Mouse (Mus musculus): ENCODE results near the gene Xpo4. TPM values are rescaled to one million over a fixed set of nuclear protein-coding genes. Genes with fewer than 3 reads are reported as not detected.

Xpo4 gene
- total and polyA plus RNA-seq, 2 experiments from 2014 or later = 6.5 to 26.0 TPM

DNA sequence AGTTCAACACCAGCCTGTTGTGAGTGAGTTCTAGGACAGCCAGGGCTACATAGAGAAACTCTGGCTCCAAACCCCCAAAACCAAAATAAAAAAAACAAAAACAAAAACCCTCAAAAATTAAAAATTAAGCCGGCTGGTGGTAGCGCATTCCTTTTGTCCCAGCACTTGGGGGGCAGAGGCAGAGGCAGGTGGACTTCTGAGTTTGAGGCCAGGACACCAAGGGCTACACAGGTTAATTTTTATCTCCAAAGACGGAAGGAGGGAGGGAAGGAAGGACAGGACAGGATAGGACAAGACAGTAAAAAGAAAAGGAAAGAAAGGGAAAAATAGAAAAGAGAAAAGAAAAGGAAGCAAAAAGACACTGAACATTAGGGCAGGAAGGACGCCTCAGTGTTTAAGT lies 17.5 kb upstream of the Xpo4 start:
- Histone ChIP-seq H3K27ac (ENCODE audit: low read depth) (no peak overlapping the region), H3K4me3 (ENCODE audit: low read depth, low read length) (no peak overlapping the region), H3K9ac (replicated peaks; ENCODE audit: low read depth, low read length) (no peak overlapping the region), H3K9me3 (replicated peaks; ENCODE audit: control insufficient read depth, low read length) (no peaks in the 10 kb centered on the region), H3K4me1 (ENCODE audit: control insufficient read depth, insufficient read depth) (no peaks in the 10 kb centered on the region), H3K27me3 (ENCODE audit: control insufficient read depth, insufficient read depth, low read length) (no peaks in the 10 kb centered on the region), H3K4me2 (ENCODE audit: low read depth, low read length) (no peak overlapping the region), H3K36me3 (replicated peaks; ENCODE audit: control insufficient read depth, insufficient read depth, low read length) (peaks cover 5% of the 10 kb centered on the region; the same call in 1 of the 2 replicates)
- no peak for TF ChIP-seq EP300 (IDR thresholded peaks at IDR 0.05; ENCODE audit: low read depth)
- no peak for TF ChIP-seq CTCF (IDR thresholded peaks at IDR 0.05; ENCODE audit: low read depth)
- 78% methylated on average over 4 of the region's 4 CpGs for WGBS
- ATAC-seq (ENCODE audit: insufficient read depth, low read depth) (no peak), DNase-seq (ENCODE audit: low spot score) (no peak)

DNA sequence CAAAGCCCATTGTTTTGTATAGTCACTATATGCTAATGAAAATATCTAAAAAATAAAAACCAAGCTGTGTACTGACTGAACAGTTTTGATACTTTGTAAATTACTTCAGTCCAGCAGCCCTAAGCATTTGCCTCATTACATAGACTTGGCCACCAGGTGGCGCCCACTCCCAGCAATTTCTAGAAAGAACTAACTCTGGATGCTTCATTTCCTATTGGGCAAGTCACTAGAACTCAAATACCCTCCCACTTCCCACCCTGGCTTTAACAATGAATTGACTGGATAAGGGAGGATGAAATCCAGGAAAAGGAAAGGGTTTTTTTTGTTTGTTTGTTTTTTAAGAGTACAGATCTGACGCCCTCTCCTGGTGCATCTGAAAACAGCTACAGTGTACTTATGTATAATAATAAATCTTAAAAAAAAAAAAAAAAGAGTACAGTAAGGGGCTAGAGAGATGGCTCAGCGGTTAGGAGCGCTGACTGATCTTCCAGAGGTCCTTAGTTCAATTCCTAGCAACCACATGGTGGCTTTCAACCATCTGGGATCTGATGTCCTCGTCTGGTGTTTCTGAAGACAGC lies 14.8 kb upstream of the Xpo4 start:
- no peaks in the 10 kb centered on the region for H3K9me3 ChIP-seq (replicated peaks; ENCODE audit: control insufficient read depth, low read length)
- WGBS = 39% methylated on average over 5 of the region's 5 CpGs
- TF ChIP-seq CTCF (IDR thresholded peaks at IDR 0.05; ENCODE audit: low read depth) = peak; percentile 85
- no peak for TF ChIP-seq EP300 (IDR thresholded peaks at IDR 0.05; ENCODE audit: low read depth)
- no peak overlapping the region for H3K9ac ChIP-seq (replicated peaks; ENCODE audit: low read depth, low read length)
- no peak overlapping the region for H3K4me3 ChIP-seq (ENCODE audit: low read depth, low read length)
- H3K4me2 ChIP-seq (ENCODE audit: low read depth, low read length) = no peak overlapping the region
- no peak overlapping the region for H3K27ac ChIP-seq (ENCODE audit: low read depth)
- DNase-seq (ENCODE audit: low spot score) (peak; percentile 92), ATAC-seq (ENCODE audit: insufficient read depth, low read depth) (peak; percentile 69)
- no peaks in the 10 kb centered on the region for H3K4me1 ChIP-seq (ENCODE audit: control insufficient read depth, insufficient read depth)
- H3K36me3 ChIP-seq (replicated peaks; ENCODE audit: control insufficient read depth, insufficient read depth, low read length) = no peaks in the 10 kb centered on the region
- no peaks in the 10 kb centered on the region for H3K27me3 ChIP-seq (ENCODE audit: control insufficient read depth, insufficient read depth, low read length)

DNA sequence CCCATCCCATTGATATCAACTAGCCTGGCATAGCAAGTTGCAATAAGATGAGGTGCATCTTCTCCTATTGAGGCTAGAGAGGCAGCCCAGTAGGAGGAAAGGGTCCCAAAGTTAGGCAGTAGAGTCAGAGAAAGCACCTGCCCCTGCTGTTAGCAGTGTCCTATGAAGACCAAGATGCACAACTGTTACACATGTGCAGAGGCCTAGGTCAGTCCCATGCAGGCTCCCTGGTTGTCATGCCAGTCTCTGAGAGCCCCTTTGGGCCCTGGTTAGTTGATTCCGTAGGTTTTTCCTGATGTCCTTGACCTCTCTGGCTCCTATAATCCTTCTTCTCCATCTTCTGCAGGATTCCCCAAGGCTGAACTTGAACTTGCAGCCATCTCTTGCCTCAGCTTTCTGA lies 14.3 kb upstream of the Xpo4 start:
- DNase-seq (ENCODE audit: low spot score) = no peak
- no peak for ATAC-seq (ENCODE audit: insufficient read depth, low read depth)
- TF ChIP-seq EP300 (IDR thresholded peaks at IDR 0.05; ENCODE audit: low read depth) = no peak
- no peak for TF ChIP-seq CTCF (IDR thresholded peaks at IDR 0.05; ENCODE audit: low read depth)

DNA sequence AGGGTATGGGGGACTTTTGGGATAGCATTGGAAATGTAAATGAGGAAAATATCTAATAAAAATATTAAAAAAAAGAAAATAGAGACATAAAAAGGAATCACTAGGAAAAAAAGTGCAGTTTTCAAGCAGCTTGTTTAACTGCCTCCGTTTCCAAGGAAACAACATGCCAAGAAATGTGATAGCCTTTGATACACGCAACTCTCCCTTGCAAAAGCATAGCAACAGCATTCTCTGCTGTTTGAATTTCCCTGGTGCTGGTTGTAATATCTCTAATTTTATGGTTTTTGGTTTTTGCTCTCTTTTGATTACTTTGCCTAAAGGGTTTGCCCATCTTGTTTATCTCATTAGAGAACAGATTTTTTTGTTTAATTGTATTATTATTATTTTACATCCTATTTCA lies 10.3 kb upstream of the Xpo4 start:
- no peak for DNase-seq (ENCODE audit: low spot score)
- H3K4me1 ChIP-seq (ENCODE audit: control insufficient read depth, insufficient read depth) = no peaks in the 10 kb centered on the region
- H3K27ac ChIP-seq (ENCODE audit: low read depth) = no peak overlapping the region
- no peaks in the 10 kb centered on the region for H3K27me3 ChIP-seq (ENCODE audit: control insufficient read depth, insufficient read depth, low read length)
- TF ChIP-seq CTCF (IDR thresholded peaks at IDR 0.05; ENCODE audit: low read depth) (no peak), EP300 (IDR thresholded peaks at IDR 0.05; ENCODE audit: low read depth) (no peak)
- H3K9me3 ChIP-seq (replicated peaks; ENCODE audit: control insufficient read depth, low read length) = no peaks in the 10 kb centered on the region
- H3K4me3 ChIP-seq (ENCODE audit: low read depth, low read length) = no peak overlapping the region
- ATAC-seq (ENCODE audit: insufficient read depth, low read depth) = no peak
- no peak overlapping the region for H3K4me2 ChIP-seq (ENCODE audit: low read depth, low read length)
- no peaks in the 10 kb centered on the region for H3K36me3 ChIP-seq (replicated peaks; ENCODE audit: control insufficient read depth, insufficient read depth, low read length)
- 46% methylated on average over 2 of the region's 2 CpGs for WGBS
- no peak overlapping the region for H3K9ac ChIP-seq (replicated peaks; ENCODE audit: low read depth, low read length)

More for the DNA sequence above, 14.3 kb upstream of the Xpo4 start:
- WGBS = 27% methylated on average over 1 of the region's 1 CpGs
- H3K9ac ChIP-seq (replicated peaks; ENCODE audit: low read depth, low read length) = no peak overlapping the region
- H3K9me3 ChIP-seq (replicated peaks; ENCODE audit: control insufficient read depth, low read length) = no peaks in the 10 kb centered on the region
- no peak overlapping the region for H3K4me3 ChIP-seq (ENCODE audit: low read depth, low read length)
- no peaks in the 10 kb centered on the region for H3K4me1 ChIP-seq (ENCODE audit: control insufficient read depth, insufficient read depth)
- H3K27me3 ChIP-seq (ENCODE audit: control insufficient read depth, insufficient read depth, low read length) = no peaks in the 10 kb centered on the region
- no peak overlapping the region for H3K27ac ChIP-seq (ENCODE audit: low read depth)
- no peaks in the 10 kb centered on the region for H3K36me3 ChIP-seq (replicated peaks; ENCODE audit: control insufficient read depth, insufficient read depth, low read length)
- H3K4me2 ChIP-seq (ENCODE audit: low read depth, low read length) = no peak overlapping the region

DNA sequence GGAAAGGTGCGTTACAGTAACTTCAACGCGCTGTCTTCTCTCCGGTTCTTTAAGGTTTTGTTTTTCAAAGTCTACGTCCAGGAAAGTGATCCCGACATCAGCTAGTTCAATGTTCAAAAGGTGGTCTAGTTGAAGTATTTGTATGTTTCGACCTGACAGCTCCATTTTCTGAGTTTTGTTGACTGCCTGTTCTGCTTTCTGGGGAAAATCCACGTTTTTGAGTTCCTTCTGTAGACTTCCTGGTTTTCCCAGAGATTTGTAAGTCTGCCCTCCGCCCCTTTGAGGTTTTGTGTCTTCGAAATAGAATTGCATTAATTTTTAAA lies 359 bp upstream of the Xpo4 start:
- no peaks in the 10 kb centered on the region; the same call in 1 of the 2 replicates for H3K4me1 ChIP-seq (ENCODE audit: control insufficient read depth, insufficient read depth)
- 9% methylated on average over 10 of the region's 10 CpGs for WGBS
- ATAC-seq (ENCODE audit: insufficient read depth, low read depth) (no peak), DNase-seq (ENCODE audit: low spot score) (no peak)
- H3K27me3 ChIP-seq (ENCODE audit: control insufficient read depth, insufficient read depth, low read length) = no peaks in the 10 kb centered on the region
- H3K9me3 ChIP-seq (replicated peaks; ENCODE audit: control insufficient read depth, low read length) = no peaks in the 10 kb centered on the region
- H3K4me2 ChIP-seq (ENCODE audit: low read depth, low read length) = peak overlapping the region; percentile 65
- H3K4me3 ChIP-seq (ENCODE audit: low read depth, low read length) = peak overlapping the region; percentile 76
- TF ChIP-seq CTCF (IDR thresholded peaks at IDR 0.05; ENCODE audit: low read depth) = no peak
- no peak for TF ChIP-seq EP300 (IDR thresholded peaks at IDR 0.05; ENCODE audit: low read depth)
- H3K36me3 ChIP-seq (replicated peaks; ENCODE audit: control insufficient read depth, insufficient read depth, low read length) = no peaks in the 10 kb centered on the region
- peak overlapping the region; percentile 91 for H3K27ac ChIP-seq (ENCODE audit: low read depth)
- H3K9ac ChIP-seq (replicated peaks; ENCODE audit: low read depth, low read length) = peak overlapping the region; percentile 84

DNA sequence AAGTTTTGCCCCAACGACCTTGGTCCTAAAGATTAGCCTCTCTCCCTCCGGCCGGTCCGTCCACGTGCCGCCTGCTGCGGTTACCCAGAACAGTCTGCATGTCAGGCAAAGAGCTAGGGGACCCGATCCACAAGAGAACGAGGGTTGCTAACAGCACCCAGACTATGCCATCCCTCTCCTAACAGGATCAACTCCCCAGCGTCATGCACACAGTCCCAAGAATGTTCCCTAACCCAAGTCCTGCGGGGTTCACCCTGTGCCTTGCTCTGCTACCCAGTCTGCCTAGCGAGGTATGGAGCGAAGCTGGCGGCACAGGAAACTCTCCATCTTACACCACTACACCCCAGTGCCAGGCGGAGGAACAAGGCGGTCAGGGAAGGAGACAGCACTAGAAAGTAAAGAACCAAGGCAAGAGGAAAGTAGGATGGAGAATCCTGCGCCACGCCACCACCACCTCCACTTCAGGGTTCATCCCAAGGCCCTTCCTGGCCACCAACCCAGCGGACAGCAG lies 864 bp downstream of the Xpo4 start:
- under 1% methylated on average over 19 of the region's 19 CpGs for WGBS
- peak overlapping the region; percentile 65 for H3K4me2 ChIP-seq (ENCODE audit: low read depth, low read length)
- H3K9ac ChIP-seq (replicated peaks; ENCODE audit: low read depth, low read length) = peak overlapping the region; percentile 84
- H3K27me3 ChIP-seq (ENCODE audit: control insufficient read depth, insufficient read depth, low read length) = no peaks in the 10 kb centered on the region
- H3K9me3 ChIP-seq (replicated peaks; ENCODE audit: control insufficient read depth, low read length) = no peaks in the 10 kb centered on the region
- ATAC-seq (ENCODE audit: insufficient read depth, low read depth) (peak; percentile 52), DNase-seq (ENCODE audit: low spot score) (peak; percentile 11)
- no peaks in the 10 kb centered on the region; the same call in 1 of the 2 replicates for H3K4me1 ChIP-seq (ENCODE audit: control insufficient read depth, insufficient read depth)
- TF ChIP-seq CTCF (IDR thresholded peaks at IDR 0.05; ENCODE audit: low read depth) (no peak), EP300 (IDR thresholded peaks at IDR 0.05; ENCODE audit: low read depth) (no peak)
- H3K4me3 ChIP-seq (ENCODE audit: low read depth, low read length) = peak overlapping the region; percentile 76
- no peaks in the 10 kb centered on the region for H3K36me3 ChIP-seq (replicated peaks; ENCODE audit: control insufficient read depth, insufficient read depth, low read length)
- peak overlapping the region; percentile 91 for H3K27ac ChIP-seq (ENCODE audit: low read depth)

Measured in heart, postnatal 0 days (tissue).